Mouse (Mus musculus): ENCODE data around the gene Alg12.

DNA sequence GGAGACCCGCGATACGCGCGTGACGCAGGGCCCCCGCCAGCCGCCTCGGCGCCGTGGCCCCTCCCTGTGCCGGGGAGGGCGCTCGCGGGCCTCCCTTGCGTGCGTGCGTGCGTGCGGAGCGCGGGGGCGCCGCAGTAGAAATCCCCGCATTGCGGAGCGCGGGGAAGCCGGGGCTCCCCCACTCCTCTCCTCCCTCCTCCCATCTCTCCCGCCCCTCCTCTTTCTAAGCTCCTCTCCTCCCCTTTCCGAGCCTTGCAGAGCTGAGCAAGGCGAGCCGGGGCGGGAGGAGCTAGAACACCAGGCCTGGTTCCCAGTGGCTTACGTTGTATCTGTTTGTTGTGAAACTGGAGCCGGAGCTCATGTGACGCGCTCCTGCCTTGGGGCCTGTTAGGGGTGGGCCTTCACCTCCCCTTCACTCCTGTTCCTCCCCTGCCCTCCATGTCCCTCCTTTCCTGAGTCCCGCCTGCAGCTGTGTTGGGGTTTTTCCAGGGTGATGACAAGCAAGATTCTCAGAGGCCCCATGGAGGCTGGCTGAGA, 44.6 kb upstream of the Alg12 start:
- no peak for TF ChIP-seq CTCF (IDR thresholded peaks at IDR 0.05; ENCODE audit: low read depth)
- peak; percentile 56; the same call in 1 of the 2 replicates for TF ChIP-seq EP300 (IDR thresholded peaks at IDR 0.05; ENCODE audit: low read depth)
